Mouse (Mus musculus) kidney, adult 2 months (tissue): ENCODE results near the gene Rnf216. TPM values are rescaled to one million over a fixed set of nuclear protein-coding genes. Genes with fewer than 3 reads are reported as not detected.
A peak's percentile ranks its signal among the peaks of the same experiment; 100 is the strongest.

Experiments
- DNase-seq: peaks from one replicate; pipeline ENCODE4 v3.0.0; 2021
- H3K27ac ChIP-seq: fragments of 200-500 bp; 2 replicates; pipeline ENCODE4 v1.5.1; 2012; ENCODE audit warnings: low read depth, low read length, control low read depth, inconsistent platforms; ENCODE audit not compliant: insufficient read depth
- H3K27me3 ChIP-seq: fragments of 200-500 bp; replicated peaks from 2 replicates; pipeline ENCODE4 v1.6.1; 2012; ENCODE audit warnings: mild to moderate bottlenecking, moderate library complexity, low read length, inconsistent platforms; ENCODE audit not compliant: control insufficient read depth, insufficient read depth
- H3K36me3 ChIP-seq: fragments of 200-500 bp; 2 replicates; pipeline ENCODE4 v1.6.1; 2012; ENCODE audit warnings: mild to moderate bottlenecking, moderate library complexity, low read length, inconsistent platforms; ENCODE audit not compliant: control insufficient read depth, insufficient read depth
- H3K4me1 ChIP-seq: fragments of 200-500 bp; 2 replicates; pipeline ENCODE4 v1.6.1; 2011; ENCODE audit warnings: low read length; ENCODE audit not compliant: control insufficient read depth, insufficient read depth
- H3K4me3 ChIP-seq: fragments of 200-500 bp; 2 replicates; pipeline ENCODE4 v1.5.1; 2011; ENCODE audit warnings: mild to moderate bottlenecking, low read depth, low read length, control low read depth; ENCODE audit not compliant: insufficient read depth
- CTCF ChIP-seq: fragments of 200-500 bp; conservative IDR thresholded peaks from 2 replicates; pipeline ENCODE4 v1.5.1; 2011; ENCODE audit warnings: low read depth, mild to moderate bottlenecking, control low read depth, low read length, moderate library complexity, mixed read lengths; ENCODE audit not compliant: insufficient read depth, insufficient read length
- POLR2A ChIP-seq: fragments of 200-500 bp; IDR thresholded peaks from one replicate; pipeline ENCODE4 v1.6.1; 2011; ENCODE audit warnings: low read depth, low read length, control low read depth
- WGBS: fragments of 180-500 bp; shearing (Covaris S2); methylation state at CpG from one replicate; pipeline ENCODE4 v1.1.7; 2018; 5-methylcytosine and 5-hydroxymethylcytosine counted together
- polyA plus RNA-seq: library from polyadenylated mRNA; depleted of rRNA; stranded (reverse); fragments of >200 nt; gene quantifications from 2 replicates; pipeline ENCODE4 v1.2.3, GENCODE M21; 2012

The Rnf216 gene
- polyA plus RNA-seq, 1 experiment: 22.7 TPM

GRCm38 (mm10) chr5:143095256-143095655 lies 17.5 kb downstream of the Rnf216 start:
- no peaks in the 10 kb centered on the region for H3K4me1 ChIP-seq
- WGBS: 68% methylated on average over 7 of the region's 7 CpGs
- DNase-seq: no peak
- H3K27ac ChIP-seq: no peak overlapping the region
- H3K36me3 ChIP-seq: no peaks in the 10 kb centered on the region
- no peak for TF ChIP-seq CTCF
- no peak for TF ChIP-seq POLR2A
- H3K4me3 ChIP-seq: no peak overlapping the region
- no peaks in the 10 kb centered on the region for H3K27me3 ChIP-seq

GRCm38 (mm10) chr5:143092891-143093290 lies 19.9 kb downstream of the Rnf216 start:
- DNase-seq: no peak
- no peaks in the 10 kb centered on the region for H3K27me3 ChIP-seq
- 69% methylated on average over 3 of the region's 3 CpGs for WGBS

GRCm38 (mm10) chr5:143084898-143085297 lies 27.9 kb downstream of the Rnf216 start:
- peaks cover 7% of the 10 kb centered on the region for H3K36me3 ChIP-seq
- H3K4me3 ChIP-seq: no peak overlapping the region
- no peak overlapping the region for H3K27ac ChIP-seq
- DNase-seq: peak; percentile 38
- TF ChIP-seq CTCF: peak; percentile 64
- no peak for TF ChIP-seq POLR2A
- H3K4me1 ChIP-seq: no peaks in the 10 kb centered on the region
- H3K27me3 ChIP-seq: no peaks in the 10 kb centered on the region
- WGBS: 72% methylated on average over 4 of the region's 4 CpGs

More at GRCm38 (mm10) chr5:143092891-143093290, 19.9 kb downstream of the Rnf216 start:
- no peak for TF ChIP-seq CTCF
- TF ChIP-seq POLR2A: no peak
- Histone ChIP-seq H3K4me1 (no peaks in the 10 kb centered on the region), H3K4me3 (no peak overlapping the region), H3K27ac (no peak overlapping the region), H3K36me3 (peaks cover 5% of the 10 kb centered on the region)

GRCm38 (mm10) chr5:143079806-143080205 lies 33.0 kb downstream of the Rnf216 start:
- WGBS: 98% methylated on average over 1 of the region's 1 CpGs
- no peak overlapping the region for H3K4me3 ChIP-seq
- H3K27me3 ChIP-seq: no peaks in the 10 kb centered on the region
- peaks cover 6% of the 10 kb centered on the region for H3K36me3 ChIP-seq
- H3K4me1 ChIP-seq: no peaks in the 10 kb centered on the region
- DNase-seq: no peak
- no peak overlapping the region for H3K27ac ChIP-seq
- TF ChIP-seq CTCF: no peak
- TF ChIP-seq POLR2A: no peak

- 97% methylated on average over 3 of the region's 3 CpGs for WGBS
- TF ChIP-seq POLR2A (no peak), CTCF (no peak)
- peaks cover 4% of the 10 kb centered on the region for H3K36me3 ChIP-seq
- no peak overlapping the region for H3K4me3 ChIP-seq
- H3K27me3 ChIP-seq: no peaks in the 10 kb centered on the region
- no peak overlapping the region for H3K27ac ChIP-seq
- no peak for DNase-seq
- no peaks in the 10 kb centered on the region for H3K4me1 ChIP-seq
These were observed 36.1 kb downstream of the Rnf216 start for GRCm38 (mm10) chr5:143076603-143077143.

GRCm38 (mm10) chr5:143075987-143076386 lies 36.8 kb downstream of the Rnf216 start:
- TF ChIP-seq CTCF (no peak), POLR2A (no peak)
- no peak overlapping the region for H3K4me3 ChIP-seq
- 98% methylated on average over 2 of the region's 2 CpGs for WGBS
- no peak for DNase-seq
- peaks cover 4% of the 10 kb centered on the region for H3K36me3 ChIP-seq
- H3K27ac ChIP-seq: no peak overlapping the region
- no peaks in the 10 kb centered on the region for H3K4me1 ChIP-seq
- H3K27me3 ChIP-seq: no peaks in the 10 kb centered on the region

- no peaks in the 10 kb centered on the region for H3K4me1 ChIP-seq
- no peaks in the 10 kb centered on the region for H3K27me3 ChIP-seq
- TF ChIP-seq POLR2A (no peak), CTCF (no peak)
- 93% methylated on average over 2 of the region's 2 CpGs for WGBS
- H3K27ac ChIP-seq: no peak overlapping the region
- DNase-seq: no peak
- no peak overlapping the region for H3K4me3 ChIP-seq
- peaks cover 2% of the 10 kb centered on the region for H3K36me3 ChIP-seq
These were observed 43.7 kb downstream of the Rnf216 start for GRCm38 (mm10) chr5:143069048-143069447.
